Mouse (Mus musculus) MEL (cell line): ENCODE results near the gene Mecom. TPM values are rescaled to one million over a fixed set of nuclear protein-coding genes. Genes with fewer than 3 reads are reported as not detected.

Source experiments
- DNase-seq: peaks from one replicate; pipeline ENCODE4 v3.0.0; 2011; ENCODE audit warnings: low read depth, low spot score
- H3K27ac ChIP-seq: 2 replicates; pipeline ENCODE4 v1.5.1; 2012; ENCODE audit warnings: low read depth, mild to moderate bottlenecking, control low read depth, low read length, moderate library complexity; ENCODE audit not compliant: control insufficient read depth
- H3K27me3 ChIP-seq, 2 experiments: fragments of 150-350 bp in 1 of 2; sonication (generic) in 1 of 2; 2 replicates each; pipeline ENCODE4 v1.6.1; 2012; ENCODE audit warnings: low read length in 2 of 2, mild to moderate bottlenecking in 2 of 2, improper control_type of control experiment in 1 of 2, moderate library complexity in 1 of 2; ENCODE audit not compliant: insufficient read depth in 2 of 2, control insufficient read depth in 1 of 2
- H3K36me3 ChIP-seq, 2 experiments: 2 replicates each; pipeline ENCODE4 v1.6.1; 2012 to 2014; ENCODE audit warnings: low read length in 2 of 2, improper control_type of control experiment in 1 of 2, inconsistent platforms in 1 of 2, mild to moderate bottlenecking in 1 of 2; ENCODE audit not compliant: insufficient read depth in 2 of 2, control insufficient read depth in 1 of 2
- H3K4me1 ChIP-seq, 2 experiments: fragments of 150-350 bp in 1 of 2; sonication (generic) in 1 of 2; 2 replicates each; pipeline ENCODE4 v1.6.1; 2012; ENCODE audit warnings: low read length in 2 of 2, improper control_type of control experiment in 1 of 2, mild to moderate bottlenecking in 1 of 2; ENCODE audit not compliant: insufficient read depth in 2 of 2, control insufficient read depth in 1 of 2
- H3K4me3 ChIP-seq, 2 experiments: fragments of 150-350 bp in 1 of 2; sonication (generic) in 1 of 2; 2 replicates each; pipeline ENCODE4 v1.5.1; 2012; ENCODE audit warnings: low read depth in 2 of 2, low read length in 2 of 2, mild to moderate bottlenecking in 2 of 2, moderate library complexity in 2 of 2, control low read depth in 1 of 2, improper control_type of control experiment in 1 of 2; ENCODE audit not compliant: control insufficient read depth in 1 of 2, insufficient read depth in 1 of 2
- H3K79me2 ChIP-seq: 2 replicates; pipeline ENCODE4 v1.6.1; 2012; ENCODE audit warnings: mild to moderate bottlenecking, low read length, moderate library complexity; ENCODE audit not compliant: control insufficient read depth, poor library complexity, insufficient read depth
- H3K9ac ChIP-seq: 2 replicates; pipeline ENCODE4 v1.6.1; 2012; ENCODE audit warnings: low read depth, mild to moderate bottlenecking, control low read depth, low read length, moderate library complexity; ENCODE audit not compliant: control insufficient read depth, poor library complexity, severe bottlenecking
- H3K9me3 ChIP-seq: fragments of 150-350 bp; sonication (generic); replicated peaks from 2 replicates; pipeline ENCODE4 v1.6.1; 2012; ENCODE audit warnings: mild to moderate bottlenecking, low read length, improper control_type of control experiment, moderate library complexity; ENCODE audit not compliant: insufficient read depth
- BHLHE40 ChIP-seq: IDR thresholded peaks from 2 replicates; pipeline ENCODE4 v1.6.1; 2012; ENCODE audit warnings: low read depth, mild to moderate bottlenecking, inconsistent platforms, low read length, improper control_type of control experiment, borderline replicate concordance
- E2F4 ChIP-seq: IDR thresholded peaks from 2 replicates; pipeline ENCODE4 v1.6.1; 2011; ENCODE audit warnings: low read depth, low read length, improper control_type of control experiment, borderline replicate concordance
- ELF1 ChIP-seq: IDR thresholded peaks from 2 replicates; pipeline ENCODE4 v1.6.1; 2014; ENCODE audit warnings: low read depth, mild to moderate bottlenecking, inconsistent platforms, low read length, improper control_type of control experiment, moderate library complexity
- EP300 ChIP-seq, 2 experiments: IDR thresholded peaks; 2 replicates each; pipeline ENCODE4 v1.6.1; 2011; ENCODE audit warnings: improper control_type of control experiment in 2 of 2, low read length in 2 of 2, low read depth in 1 of 2, mild to moderate bottlenecking in 1 of 2
- GABPA ChIP-seq: IDR thresholded peaks from 2 replicates; pipeline ENCODE4 v1.6.1; 2012; ENCODE audit warnings: low read depth, mild to moderate bottlenecking, inconsistent platforms, low read length, improper control_type of control experiment, moderate library complexity
- KAT2A ChIP-seq: conservative IDR thresholded peaks from 2 replicates; pipeline ENCODE4 v1.6.1; 2012; ENCODE audit warnings: low read depth, low read length, improper control_type of control experiment, inconsistent platforms
- MAX ChIP-seq: IDR thresholded peaks from 2 replicates; pipeline ENCODE4 v1.6.1; 2011; ENCODE audit warnings: low read length, improper control_type of control experiment
- MEF2A ChIP-seq: IDR thresholded peaks from 2 replicates; pipeline ENCODE4 v1.6.1; 2014; ENCODE audit warnings: low read depth, mild to moderate bottlenecking, inconsistent platforms, low read length, improper control_type of control experiment; ENCODE audit not compliant: poor library complexity, insufficient replicate concordance, severe bottlenecking; ENCODE audit errors: extremely low read depth
- MYC ChIP-seq: IDR thresholded peaks from 2 replicates; pipeline ENCODE4 v1.6.1; 2011; ENCODE audit warnings: low read depth, mild to moderate bottlenecking, low read length, improper control_type of control experiment, moderate library complexity
- RAD21 ChIP-seq: IDR thresholded peaks from 2 replicates; pipeline ENCODE4 v1.6.1; 2011; ENCODE audit warnings: mild to moderate bottlenecking, low read depth, low read length, improper control_type of control experiment
- RCOR1 ChIP-seq: IDR thresholded peaks from 2 replicates; pipeline ENCODE4 v1.6.1; 2012; ENCODE audit warnings: low read depth, mild to moderate bottlenecking, inconsistent platforms, low read length, improper control_type of control experiment
- SMC3 ChIP-seq: IDR thresholded peaks from 2 replicates; pipeline ENCODE4 v1.6.1; 2011; ENCODE audit warnings: low read depth, low read length, improper control_type of control experiment
- TBP ChIP-seq: IDR thresholded peaks from 2 replicates; pipeline ENCODE4 v1.8.0; 2011; ENCODE audit warnings: low read depth, low read length, improper control_type of control experiment
- TCF12 ChIP-seq: IDR thresholded peaks from 2 replicates; pipeline ENCODE4 v1.6.1; 2014; ENCODE audit warnings: low read depth, mild to moderate bottlenecking, inconsistent platforms, low read length, improper control_type of control experiment, moderate library complexity
- USF1 ChIP-seq: IDR thresholded peaks from 2 replicates; pipeline ENCODE4 v1.6.1; 2014; ENCODE audit warnings: low read depth, mild to moderate bottlenecking, inconsistent platforms, low read length, improper control_type of control experiment, moderate library complexity
- USF2 ChIP-seq, 2 experiments: IDR thresholded peaks; 2 replicates each; pipeline ENCODE4 v1.6.1; 2011 to 2012; ENCODE audit warnings: improper control_type of control experiment in 2 of 2, low read length in 2 of 2, borderline replicate concordance in 1 of 2, inconsistent platforms in 1 of 2, low read depth in 1 of 2, mild to moderate bottlenecking in 1 of 2; ENCODE audit not compliant: insufficient read depth in 1 of 2
- ZC3H11A ChIP-seq: IDR thresholded peaks from 2 replicates; pipeline ENCODE4 v1.6.1; 2012; ENCODE audit warnings: low read depth, mild to moderate bottlenecking, inconsistent platforms, low read length, improper control_type of control experiment
- ZMIZ1 ChIP-seq: IDR thresholded peaks from 2 replicates; pipeline ENCODE4 v1.6.1; 2012; ENCODE audit warnings: low read depth, mild to moderate bottlenecking, inconsistent platforms, low read length, improper control_type of control experiment, moderate library complexity
- ZNF384 ChIP-seq: IDR thresholded peaks from 2 replicates; pipeline ENCODE4 v1.6.1; 2012; ENCODE audit warnings: low read depth, mild to moderate bottlenecking, inconsistent platforms, low read length, improper control_type of control experiment
- polyA plus RNA-seq, 2 experiments: library from polyadenylated mRNA; stranded (reverse) in 1 of 2; unstranded in 1 of 2; fragments of >175 nt in 1 of 2; fragments of >200 nt in 1 of 2; gene quantifications; 2 replicates each; pipeline versions ENCODE4 v1.2.1 to v1.2.4; 2012; ENCODE audit warnings: low replicate concordance in 2 of 2, low read depth in 1 of 2; ENCODE audit not compliant: insufficient read length in 2 of 2, insufficient read depth in 1 of 2, missing spikeins in 1 of 2
- total RNA-seq: library from RNA; depleted of rRNA; stranded (reverse); fragments of 300-350 nt; gene quantifications from 2 replicates; pipeline ENCODE4 v1.2.3, GENCODE M21; 2012

Mecom gene
- total and polyA plus RNA-seq, 3 experiments: 0.04 TPM; not detected in 2

- no peaks in the 10 kb centered on the region for H3K36me3 ChIP-seq
- TF ChIP-seq MEF2A: no peak
- TF ChIP-seq SMC3: no peak
- TF ChIP-seq ELF1: no peak
- TF ChIP-seq TBP: no peak
- no peak for TF ChIP-seq EP300 (IDR thresholded peaks at IDR 0.05; ENCODE audit: low read depth in 1 of 2, low read length in 2 of 2)
- no peak for TF ChIP-seq ZNF384
- no peak for TF ChIP-seq USF2 (IDR thresholded peaks at IDR 0.05; ENCODE audit: borderline replicate concordance in 1 of 2, insufficient read depth in 1 of 2, low read depth in 1 of 2, low read length in 2 of 2)
- no peak for TF ChIP-seq MYC
- TF ChIP-seq KAT2A: no peak
- no peak for TF ChIP-seq BHLHE40
- TF ChIP-seq E2F4: no peak
- no peak for TF ChIP-seq MAX
- no peak for TF ChIP-seq ZMIZ1
- TF ChIP-seq TCF12: no peak
- TF ChIP-seq ZC3H11A: no peak
- no peaks in the 10 kb centered on the region for H3K79me2 ChIP-seq
- no peaks in the 10 kb centered on the region for H3K9me3 ChIP-seq
- no peak overlapping the region for H3K4me3 ChIP-seq
- no peak for DNase-seq
- H3K27me3 ChIP-seq: no peaks in the 10 kb centered on the region
- H3K27ac ChIP-seq: no peak overlapping the region
- H3K9ac ChIP-seq: no peak overlapping the region
- H3K4me1 ChIP-seq: no peaks in the 10 kb centered on the region
Observed at GRCm38 (mm10) chr3:30011712-30012111, 536.1 kb downstream of the Mecom start.

GRCm38 (mm10) chr3:30010889-30011288 is 536.9 kb downstream of the Mecom start:
- H3K27ac ChIP-seq: no peak overlapping the region
- TF ChIP-seq USF1: no peak
- TF ChIP-seq KAT2A: no peak
- TF ChIP-seq RAD21: no peak
- TF ChIP-seq ZNF384: no peak
- no peak for TF ChIP-seq GABPA
- TF ChIP-seq RCOR1: no peak
- no peak for TF ChIP-seq ZMIZ1
- TF ChIP-seq, all 39 proteins: peak for 0
- H3K4me1 ChIP-seq: no peaks in the 10 kb centered on the region
- no peak overlapping the region for H3K4me3 ChIP-seq
- no peaks in the 10 kb centered on the region for H3K79me2 ChIP-seq
- no peaks in the 10 kb centered on the region for H3K36me3 ChIP-seq
- DNase-seq: no peak
- no peak overlapping the region for H3K9ac ChIP-seq
- H3K27me3 ChIP-seq: no peaks in the 10 kb centered on the region
- no peaks in the 10 kb centered on the region for H3K9me3 ChIP-seq
